Mouse (Mus musculus) layer of hippocampus, adult 18-20 months (tissue): ENCODE results near the gene Higd1b. TPM values are rescaled to one million over a fixed set of nuclear protein-coding genes. Genes with fewer than 3 reads are reported as not detected.

Source experiments
- DNase-seq, 2 experiments: peaks; one replicate each; pipeline ENCODE4 v3.0.0; 2022; ENCODE audit warnings: low spot score in 2 of 2
- long read RNA-seq: library from polyadenylated mRNA; stranded (forward); transcript quantifications from one replicate; pipeline ENCODE4 v2.0.0, GENCODE M21; 2021
- total RNA-seq, 2 experiments: library from RNA; stranded (reverse); gene quantifications; 2 replicates each; pipeline ENCODE4 v1.2.3; 2021

Gene Higd1b
- 1 to 10 TPM; 4.0 to 4.8 TPM for total RNA-seq
- long read RNA-seq, partial matches to known transcripts = 0 of 2 reads
- long read RNA-seq, other reads (novel, unspliced or antisense) = 1 of 2 reads

- DNase-seq = no peak
Measured at GRCm38 (mm10) chr11:102835549-102835948, at the start of gene Higd1b. Gene Higd1b (plus strand): TSS chr11:102835849.

GRCm38 (mm10) chr11:102787688-102788177, 47.9 kb upstream of the Higd1b start:
- peak in 1 of 2 experiments; percentile 10 for DNase-seq

- no peak for DNase-seq
Measured at GRCm38 (mm10) chr11:102791682-102792445, 43.8 kb upstream of the Higd1b start.

GRCm38 (mm10) chr11:102794157-102794556, 41.5 kb upstream of the Higd1b start:
- DNase-seq = no peak

GRCm38 (mm10) chr11:102803453-102803852, 32.2 kb upstream of the Higd1b start:
- no peak for DNase-seq

DNA sequence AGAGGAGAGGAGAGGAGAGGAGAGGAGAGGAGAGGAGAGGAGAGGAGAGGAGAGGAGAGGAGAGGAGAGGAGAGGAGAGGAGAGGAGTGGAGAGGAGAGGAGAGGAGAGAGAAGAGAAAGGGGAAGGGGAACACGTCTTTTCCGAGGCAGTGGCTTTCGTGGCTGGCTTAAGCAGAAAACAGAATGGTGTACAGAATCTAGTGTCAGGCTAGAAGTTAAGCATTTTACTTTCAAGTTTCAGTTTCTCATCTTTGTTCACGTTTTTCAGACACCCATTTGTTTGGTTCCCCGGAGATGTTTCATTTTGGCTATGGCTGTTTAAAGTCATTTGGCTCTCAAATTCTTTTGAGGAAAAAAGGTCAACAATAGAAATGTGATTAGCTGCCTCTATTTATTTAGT, 27.4 kb upstream of the Higd1b start:
- DNase-seq = no peak

DNA sequence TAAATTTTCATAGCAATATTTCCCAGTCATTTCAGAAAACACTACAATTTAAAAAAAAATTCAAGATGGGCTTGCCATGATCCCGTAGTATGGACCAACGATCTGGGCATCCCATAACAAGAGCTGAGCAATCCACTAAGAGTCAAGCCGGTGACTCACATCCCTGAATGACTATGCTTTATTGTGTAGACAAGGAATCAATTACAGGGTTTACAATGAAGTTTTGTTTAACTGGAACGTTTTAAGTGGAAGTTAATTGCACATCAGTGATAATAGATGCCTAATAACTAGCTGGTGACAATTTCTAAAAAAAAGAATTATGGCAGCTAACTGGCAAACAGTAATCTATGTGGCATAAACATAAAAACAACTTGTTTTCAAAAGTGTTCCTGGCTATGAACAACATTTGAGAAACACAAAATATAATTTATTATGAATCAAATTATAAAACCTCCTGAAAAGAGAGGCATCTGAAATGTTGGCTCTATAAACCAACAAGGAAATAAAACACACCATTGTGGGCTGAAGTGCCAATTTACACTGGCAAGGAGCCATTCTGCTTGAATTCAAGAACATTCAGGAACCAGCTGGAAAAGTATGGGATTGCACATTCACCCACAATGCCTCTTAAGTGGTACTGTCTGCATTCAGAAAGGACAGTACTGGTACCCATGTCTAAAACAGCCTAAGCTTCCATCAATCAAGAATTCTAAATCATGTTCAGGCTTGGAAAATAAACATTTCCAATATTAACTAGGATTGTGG, 24.7 kb upstream of the Higd1b start:
- no peak for DNase-seq

DNA sequence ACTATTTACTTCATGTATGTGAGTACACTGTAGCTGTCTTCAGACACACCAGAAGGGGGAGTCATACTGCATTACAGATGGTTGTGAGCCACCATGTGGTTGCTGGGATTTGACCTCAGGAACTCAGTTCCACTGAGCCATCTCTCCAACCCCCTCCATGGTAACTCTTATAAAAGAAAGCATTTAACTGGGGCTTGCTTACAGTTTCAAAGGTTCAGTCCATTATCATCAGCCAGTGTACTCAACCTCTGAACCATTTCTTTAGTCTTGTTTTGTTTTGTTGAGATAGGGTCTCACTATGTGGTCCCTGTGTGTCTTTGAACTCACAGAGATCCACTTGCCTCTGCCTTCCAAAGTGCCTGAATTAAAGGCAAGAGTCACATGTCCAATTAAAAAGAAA, 20.8 kb upstream of the Higd1b start:
- no peak for DNase-seq

GRCm38 (mm10) chr11:102818121-102819020, 17.3 kb upstream of the Higd1b start:
- DNase-seq = no peak

DNA sequence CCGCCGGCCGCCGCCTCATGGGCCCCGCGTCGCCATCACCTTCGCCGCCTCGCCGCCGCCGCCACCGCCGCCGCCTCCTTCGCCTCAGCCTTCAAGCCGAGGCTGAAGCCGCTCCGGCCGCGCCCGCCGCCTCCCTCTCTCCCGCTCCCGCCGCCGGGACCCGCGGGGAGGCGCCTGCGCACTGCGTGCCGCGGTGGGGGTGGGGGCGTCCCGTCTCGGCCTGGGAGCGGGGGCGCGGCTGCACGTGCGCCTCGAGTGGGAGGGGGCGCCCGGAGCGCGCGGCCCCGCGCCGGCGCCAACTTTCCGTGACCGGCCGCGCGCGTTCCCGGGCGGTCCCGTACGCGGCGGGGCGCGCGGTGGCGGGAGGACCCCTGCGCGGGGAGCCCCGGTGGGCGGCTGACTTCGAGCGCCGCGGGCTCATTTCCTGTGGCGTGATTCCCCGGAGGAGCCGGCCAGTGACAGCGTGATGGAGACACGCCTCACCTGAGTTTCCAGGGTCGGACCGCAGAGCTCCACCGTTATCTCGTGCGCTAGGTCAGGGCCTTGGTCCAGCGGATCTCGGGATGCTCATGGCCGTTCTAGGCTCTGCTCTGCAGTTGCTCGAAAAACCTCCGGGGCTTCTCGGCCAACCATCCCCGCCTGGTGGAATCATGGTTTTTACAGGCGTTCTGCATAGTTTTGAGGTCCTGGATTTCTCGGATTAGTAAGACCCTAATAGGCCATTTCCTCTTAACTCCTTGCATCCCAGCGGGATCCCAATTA, 16.4 kb upstream of the Higd1b start, which contains the start of gene Gjc1:
TSS of gene Gjc1 (minus strand) at position 680 of the 762 bp plus-strand sequence.
- DNase-seq = peak in 1 of 2 experiments; percentile 14

GRCm38 (mm10) chr11:102819783-102820385, 15.8 kb upstream of the Higd1b start:
- no peak for DNase-seq

DNA sequence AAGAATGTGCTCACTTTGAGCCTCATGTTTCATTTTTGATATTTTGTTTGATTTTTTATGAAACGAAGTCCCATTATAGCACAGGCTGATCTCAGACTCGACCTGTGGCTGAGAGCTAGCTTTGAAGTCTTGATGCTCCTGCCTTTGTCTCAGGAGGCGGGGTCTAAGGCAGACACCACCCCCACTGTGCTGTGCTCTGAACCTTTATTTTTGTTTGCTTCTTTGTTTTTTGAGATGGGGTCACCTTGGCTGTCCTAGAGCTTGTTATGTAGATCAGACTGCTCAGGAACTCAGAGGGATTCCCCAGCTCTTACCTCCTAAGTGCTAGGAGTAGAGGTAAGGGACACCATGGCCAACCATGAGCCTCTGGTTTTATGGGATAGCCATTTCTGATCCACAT, 15.2 kb upstream of the Higd1b start:
- no peak for DNase-seq

DNA sequence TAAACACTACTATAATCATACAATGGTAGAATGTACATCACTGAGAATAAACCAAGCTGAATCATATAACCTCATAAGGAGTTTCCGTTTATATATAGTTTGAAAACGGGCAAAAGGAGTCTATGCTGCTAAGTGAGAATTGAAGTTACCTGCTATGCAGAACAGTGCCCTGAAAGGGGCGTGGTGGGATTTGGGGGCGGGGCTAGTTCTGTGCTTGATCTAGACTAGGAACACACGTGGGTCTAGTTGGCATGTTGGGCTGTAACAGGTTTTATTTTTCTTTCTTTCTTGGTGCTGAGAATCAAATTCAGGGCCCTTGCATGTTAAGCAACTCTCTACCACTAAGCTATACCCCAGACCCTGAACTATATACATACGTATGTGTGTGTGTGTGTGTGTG, 14.4 kb upstream of the Higd1b start:
- no peak for DNase-seq

DNA sequence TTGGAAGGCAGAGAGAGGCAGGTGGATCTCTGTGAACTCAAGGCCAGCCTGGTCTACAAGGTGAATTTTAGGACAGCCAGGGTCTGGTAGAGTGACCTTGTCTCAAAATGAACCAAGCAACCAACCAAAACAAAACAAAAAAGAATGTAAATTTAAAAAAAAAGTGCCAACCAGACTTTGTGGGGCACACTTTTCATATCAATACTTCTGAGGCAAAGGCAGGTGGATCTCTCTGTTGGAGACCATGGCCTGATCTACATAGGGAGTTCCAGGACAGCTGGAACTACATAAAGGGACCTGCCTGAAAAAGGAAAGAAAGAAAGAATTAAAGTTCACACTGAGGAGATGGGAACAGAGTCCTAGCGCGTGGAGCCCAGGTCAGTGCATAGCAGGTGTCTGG, 9.2 kb upstream of the Higd1b start:
- no peak for DNase-seq

- DNase-seq = no peak
Measured at GRCm38 (mm10) chr11:102827097-102827496, 8.6 kb upstream of the Higd1b start.

DNA sequence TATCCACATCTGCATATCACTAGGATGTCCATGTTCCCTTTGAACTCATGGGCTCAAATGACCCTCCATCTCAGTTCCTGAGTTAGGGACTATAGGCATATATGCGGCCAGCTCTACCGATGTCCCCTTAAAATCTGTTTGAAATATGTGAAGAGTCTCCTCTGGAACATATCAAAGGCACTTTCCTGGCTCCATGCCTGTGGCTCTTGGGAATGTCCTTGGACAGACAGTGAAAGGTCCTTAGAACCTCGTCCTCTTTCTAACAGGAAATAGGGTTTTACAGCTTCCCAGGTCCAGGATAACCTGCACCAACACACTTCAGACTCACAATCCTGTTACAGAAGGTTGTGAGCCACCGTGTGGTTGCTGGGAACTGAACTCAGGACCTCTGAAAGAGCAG, 5.4 kb upstream of the Higd1b start:
- no peak for DNase-seq

DNA sequence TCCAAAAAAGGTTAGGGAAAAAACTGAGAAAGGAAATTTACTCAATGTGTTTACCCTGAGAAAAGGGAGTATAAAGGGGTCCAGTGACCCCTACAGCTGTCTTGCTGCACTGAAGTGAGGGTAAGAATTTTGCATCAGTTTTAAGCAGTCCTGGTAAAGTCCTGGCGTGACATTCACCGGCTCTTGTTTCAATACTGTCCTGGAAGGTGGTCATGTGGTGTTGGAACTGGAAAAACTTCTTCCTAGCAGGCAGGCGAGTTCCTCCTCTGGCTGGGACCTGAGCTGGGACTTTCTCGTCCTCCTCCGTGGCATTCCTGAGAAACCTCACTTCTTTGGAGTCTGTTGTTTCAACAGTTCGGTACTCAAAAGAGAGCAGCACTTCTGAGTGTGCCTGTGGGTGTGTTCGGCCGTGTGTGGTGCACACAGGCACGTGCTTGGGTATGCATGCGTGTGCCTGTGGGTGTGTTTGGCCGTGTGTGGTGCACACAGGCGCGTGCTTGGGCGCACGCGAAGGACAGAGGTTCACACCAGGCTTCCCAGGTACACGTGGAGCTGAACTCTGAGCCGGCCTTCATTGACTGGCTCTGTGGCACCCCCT, 2.9 kb upstream of the Higd1b start:
- no peak for DNase-seq

GRCm38 (mm10) chr11:102834219-102834618, 1.4 kb upstream of the Higd1b start:
- no peak for DNase-seq

GRCm38 (mm10) chr11:102836146-102836545, 497 bp downstream of the Higd1b start:
- DNase-seq = no peak

DNA sequence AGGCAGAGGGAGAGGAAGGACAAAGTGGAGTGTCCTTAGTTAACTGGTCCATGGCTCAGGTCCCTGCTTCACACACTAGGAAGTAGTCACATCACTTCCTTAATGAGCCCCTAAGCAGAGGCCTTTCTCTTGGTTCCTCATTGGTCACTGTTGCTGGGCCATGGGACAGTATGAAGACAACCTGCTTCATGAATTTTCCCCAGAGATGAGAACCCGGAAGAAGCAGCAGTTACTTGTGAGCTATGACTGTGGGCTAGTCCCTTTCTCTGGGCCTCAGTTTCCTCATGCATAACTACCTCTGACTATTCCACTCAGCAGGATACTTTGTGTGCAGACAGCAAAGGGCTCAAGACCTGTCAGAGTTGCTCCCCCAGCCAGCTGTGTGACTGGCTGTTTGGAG, 1.7 kb downstream of the Higd1b start:
- no peak for DNase-seq
